Mouse (Mus musculus) B cell, adult (primary cell): ENCODE data around the gene Adamts14. TPM values are rescaled to one million over a fixed set of nuclear protein-coding genes. Genes with fewer than 3 reads are reported as not detected.

Source experiments
- total RNA-seq: library from RNA; stranded (reverse); gene quantifications from 4 replicates; pipeline ENCODE4 v1.2.4, GENCODE M21; 2023; ENCODE audit not compliant: inconsistent age

Adamts14 gene
- total RNA-seq, result 0.12 to 0.32 TPM (median 0.28 TPM) in 4 replicates

GRCm38 (mm10) chr10:61273081-61273843 is at the start of gene Adamts14:
Gene Adamts14 (minus strand): TSS chr10:61273438.

GRCm38 (mm10) chr10:61297477-61297876 is 24.2 kb upstream of the Adamts14 start, which contains the start of gene Prf1:
Gene Prf1 (plus strand): TSS chr10:61297833.

GRCm38 (mm10) chr10:61171654-61172053 is 101.6 kb downstream of the Adamts14 start, which contains the start of gene Tbata:
Gene Tbata (plus strand): TSS chr10:61171954.

DNA sequence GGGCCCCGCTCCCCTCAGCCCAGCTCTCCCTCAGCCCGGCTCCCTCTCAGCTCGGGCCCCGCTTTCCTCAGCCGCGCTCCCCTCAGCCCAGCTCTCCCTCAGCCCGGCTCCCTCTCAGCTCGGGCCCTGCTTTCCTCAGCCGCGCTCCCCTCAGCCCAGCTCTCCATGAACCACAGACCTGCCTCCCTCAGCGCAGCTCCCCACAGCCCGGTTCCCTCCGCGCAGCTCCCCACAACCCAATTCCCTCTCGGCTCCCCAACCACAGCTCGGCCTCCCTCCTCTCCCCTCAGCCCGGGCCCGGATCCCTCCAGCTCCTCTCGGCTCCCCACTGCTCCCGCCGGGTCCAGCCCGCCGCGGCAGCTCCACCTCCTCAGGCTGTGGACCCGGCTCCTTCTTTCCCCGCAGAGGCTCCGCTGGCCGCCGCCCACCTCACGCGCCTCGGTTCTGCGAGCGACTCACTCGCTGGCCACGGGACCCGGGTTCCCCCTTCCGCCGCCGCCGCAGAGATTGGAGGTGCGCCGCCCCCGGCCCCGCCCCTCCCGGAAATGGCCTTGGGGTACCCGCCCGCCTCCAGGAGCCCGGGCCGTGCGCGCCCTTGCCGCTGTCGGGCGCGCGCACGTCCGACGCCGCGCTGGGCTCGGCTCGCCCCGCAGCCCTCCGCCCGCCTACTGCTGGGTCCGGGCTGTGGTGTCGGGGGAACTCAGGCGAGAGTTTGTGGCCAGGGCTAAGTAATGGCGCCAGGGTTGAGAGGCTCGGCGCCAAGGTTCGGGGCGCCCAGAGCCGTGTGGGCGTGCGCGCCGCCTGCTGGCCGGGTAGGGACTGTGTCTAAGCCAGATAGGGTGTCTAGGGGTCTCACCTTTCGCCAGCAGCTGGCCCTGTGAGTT is 125.8 kb downstream of the Adamts14 start, which contains the start of gene Sgpl1:
Gene Sgpl1 (minus strand): TSS at position 547 of the 884 bp plus-strand sequence.

Other genes with a start within 250 kb of the Adamts14 start
- gene Pcbd1, start 184.1 kb downstream of the Adamts14 start, total RNA-seq, result not detected in 4 replicates
- gene Sgpl1, start 125.7 kb downstream of the Adamts14 start, total RNA-seq, result 92.9 to 98.9 TPM (median 95.0 TPM) in 4 replicates
- gene Tbata, start 101.5 kb downstream of the Adamts14 start, total RNA-seq, result not detected in 4 replicates
- 12.6 to 18.8 TPM (median 17.1 TPM) in 4 replicates for gene Prf1, start 24.4 kb upstream of the Adamts14 start, total RNA-seq
- 0.64 to 2.1 TPM (median 1.3 TPM) in 4 replicates for gene Pald1, start 110.1 kb upstream of the Adamts14 start, total RNA-seq
- gene Nodal, start 144.5 kb upstream of the Adamts14 start, total RNA-seq, result not detected in 4 replicates
- gene Eif4ebp2, start 179.2 kb upstream of the Adamts14 start, total RNA-seq, result 109 to 128 TPM (median 127 TPM) in 4 replicates
- 10.4 to 11.1 TPM (median 10.8 TPM) in 4 replicates for gene Lrrc20, start 202.4 kb upstream of the Adamts14 start, total RNA-seq